Mouse (Mus musculus) MEL (cell line): ENCODE results near the gene Rnf145. TPM values are rescaled to one million over a fixed set of nuclear protein-coding genes. Genes with fewer than 3 reads are reported as not detected.

ENCODE experiments used
- DNase-seq: peaks from one replicate; pipeline ENCODE4 v3.0.0; 2011; ENCODE audit warnings: low read depth, low spot score
- H3K27ac ChIP-seq: 2 replicates; pipeline ENCODE4 v1.5.1; 2012; ENCODE audit warnings: low read depth, mild to moderate bottlenecking, control low read depth, low read length, moderate library complexity; ENCODE audit not compliant: control insufficient read depth
- H3K27me3 ChIP-seq, 2 experiments: fragments of 150-350 bp in 1 of 2; sonication (generic) in 1 of 2; 2 replicates each; pipeline ENCODE4 v1.6.1; 2012; ENCODE audit warnings: low read length in 2 of 2, mild to moderate bottlenecking in 2 of 2, improper control_type of control experiment in 1 of 2, moderate library complexity in 1 of 2; ENCODE audit not compliant: insufficient read depth in 2 of 2, control insufficient read depth in 1 of 2
- H3K36me3 ChIP-seq, 2 experiments: 2 replicates each; pipeline ENCODE4 v1.6.1; 2012 to 2014; ENCODE audit warnings: low read length in 2 of 2, improper control_type of control experiment in 1 of 2, inconsistent platforms in 1 of 2, mild to moderate bottlenecking in 1 of 2; ENCODE audit not compliant: insufficient read depth in 2 of 2, control insufficient read depth in 1 of 2
- H3K4me1 ChIP-seq, 2 experiments: fragments of 150-350 bp in 1 of 2; sonication (generic) in 1 of 2; 2 replicates each; pipeline ENCODE4 v1.6.1; 2012; ENCODE audit warnings: low read length in 2 of 2, improper control_type of control experiment in 1 of 2, mild to moderate bottlenecking in 1 of 2; ENCODE audit not compliant: insufficient read depth in 2 of 2, control insufficient read depth in 1 of 2
- H3K4me3 ChIP-seq, 2 experiments: fragments of 150-350 bp in 1 of 2; sonication (generic) in 1 of 2; 2 replicates each; pipeline ENCODE4 v1.5.1; 2012; ENCODE audit warnings: low read depth in 2 of 2, low read length in 2 of 2, mild to moderate bottlenecking in 2 of 2, moderate library complexity in 2 of 2, control low read depth in 1 of 2, improper control_type of control experiment in 1 of 2; ENCODE audit not compliant: control insufficient read depth in 1 of 2, insufficient read depth in 1 of 2
- H3K79me2 ChIP-seq: 2 replicates; pipeline ENCODE4 v1.6.1; 2012; ENCODE audit warnings: mild to moderate bottlenecking, low read length, moderate library complexity; ENCODE audit not compliant: control insufficient read depth, poor library complexity, insufficient read depth
- H3K9ac ChIP-seq: 2 replicates; pipeline ENCODE4 v1.6.1; 2012; ENCODE audit warnings: low read depth, mild to moderate bottlenecking, control low read depth, low read length, moderate library complexity; ENCODE audit not compliant: control insufficient read depth, poor library complexity, severe bottlenecking
- H3K9me3 ChIP-seq: fragments of 150-350 bp; sonication (generic); replicated peaks from 2 replicates; pipeline ENCODE4 v1.6.1; 2012; ENCODE audit warnings: mild to moderate bottlenecking, low read length, improper control_type of control experiment, moderate library complexity; ENCODE audit not compliant: insufficient read depth
- CHD1 ChIP-seq: IDR thresholded peaks from 2 replicates; pipeline ENCODE4 v1.6.1; 2012; ENCODE audit warnings: low read depth, mild to moderate bottlenecking, inconsistent platforms, low read length, improper control_type of control experiment
- CHD2 ChIP-seq: IDR thresholded peaks from 2 replicates; pipeline ENCODE4 v1.6.1; 2011; ENCODE audit warnings: low read length, improper control_type of control experiment
- CTCF ChIP-seq, 3 experiments: IDR thresholded peaks in 2 of 3; conservative IDR thresholded peaks in 1 of 3; 2 replicates each; pipeline ENCODE4 v1.5.1; 2011 to 2012; ENCODE audit warnings: low read length in 3 of 3, low read depth in 2 of 3, mild to moderate bottlenecking in 2 of 3, improper control_type of control experiment in 1 of 3, inconsistent platforms in 1 of 3, mixed read lengths in 1 of 3, moderate library complexity in 1 of 3; ENCODE audit not compliant: control insufficient read depth in 1 of 3, insufficient read depth in 1 of 3, poor library complexity in 1 of 3, severe bottlenecking in 1 of 3
- ELF1 ChIP-seq: IDR thresholded peaks from 2 replicates; pipeline ENCODE4 v1.6.1; 2014; ENCODE audit warnings: low read depth, mild to moderate bottlenecking, inconsistent platforms, low read length, improper control_type of control experiment, moderate library complexity
- EP300 ChIP-seq, 2 experiments: IDR thresholded peaks; 2 replicates each; pipeline ENCODE4 v1.6.1; 2011; ENCODE audit warnings: improper control_type of control experiment in 2 of 2, low read length in 2 of 2, low read depth in 1 of 2, mild to moderate bottlenecking in 1 of 2
- ETS1 ChIP-seq: IDR thresholded peaks from 2 replicates; pipeline ENCODE4 v1.6.1; 2012; ENCODE audit warnings: low read depth, mild to moderate bottlenecking, inconsistent platforms, low read length, improper control_type of control experiment, moderate library complexity
- GATA1 ChIP-seq: IDR thresholded peaks from 2 replicates; pipeline ENCODE4 v1.6.1; 2011; ENCODE audit warnings: low read depth, low read length, improper control_type of control experiment
- HCFC1 ChIP-seq: IDR thresholded peaks from 2 replicates; pipeline ENCODE4 v1.6.1; 2012; ENCODE audit warnings: low read depth, mild to moderate bottlenecking, inconsistent platforms, low read length, improper control_type of control experiment, moderate library complexity
- KAT2A ChIP-seq: conservative IDR thresholded peaks from 2 replicates; pipeline ENCODE4 v1.6.1; 2012; ENCODE audit warnings: low read depth, low read length, improper control_type of control experiment, inconsistent platforms
- MAFK ChIP-seq: IDR thresholded peaks from 2 replicates; pipeline ENCODE4 v1.6.1; 2011; ENCODE audit warnings: low read depth, mild to moderate bottlenecking, low read length, improper control_type of control experiment, borderline replicate concordance
- MAZ ChIP-seq: IDR thresholded peaks from 2 replicates; pipeline ENCODE4 v1.6.1; 2012; ENCODE audit warnings: low read depth, mild to moderate bottlenecking, inconsistent platforms, low read length, improper control_type of control experiment
- MYB ChIP-seq: IDR thresholded peaks from 2 replicates; pipeline ENCODE4 v1.6.1; 2011; ENCODE audit warnings: mild to moderate bottlenecking, low read depth, low read length, improper control_type of control experiment
- MYC ChIP-seq: IDR thresholded peaks from 2 replicates; pipeline ENCODE4 v1.6.1; 2011; ENCODE audit warnings: low read depth, mild to moderate bottlenecking, low read length, improper control_type of control experiment, moderate library complexity
- NELFE ChIP-seq: IDR thresholded peaks from 2 replicates; pipeline ENCODE4 v1.6.1; 2011; ENCODE audit warnings: low read depth, low read length, improper control_type of control experiment
- POLR2A ChIP-seq, 2 experiments: IDR thresholded peaks; 2 replicates each; pipeline ENCODE4 v1.6.1; 2011 to 2012; ENCODE audit warnings: low read length in 2 of 2, mild to moderate bottlenecking in 2 of 2, control low read depth in 1 of 2, improper control_type of control experiment in 1 of 2, low read depth in 1 of 2, moderate library complexity in 1 of 2; ENCODE audit not compliant: control insufficient read depth in 1 of 2, insufficient read depth in 1 of 2, poor library complexity in 1 of 2
- POLR2AphosphoS5 ChIP-seq: IDR thresholded peaks from 2 replicates; pipeline ENCODE4 v1.6.1; 2012; ENCODE audit warnings: low read depth, borderline replicate concordance, mild to moderate bottlenecking, inconsistent platforms, low read length, moderate library complexity, mixed read lengths
- SIN3A ChIP-seq: IDR thresholded peaks from 2 replicates; pipeline ENCODE4 v1.6.1; 2012; ENCODE audit warnings: low read length, improper control_type of control experiment, inconsistent platforms
- TAL1 ChIP-seq: IDR thresholded peaks from 2 replicates; pipeline ENCODE4 v1.6.1; 2012; ENCODE audit warnings: mild to moderate bottlenecking, inconsistent platforms, low read length, moderate library complexity, mixed read lengths
- TCF12 ChIP-seq: IDR thresholded peaks from 2 replicates; pipeline ENCODE4 v1.6.1; 2014; ENCODE audit warnings: low read depth, mild to moderate bottlenecking, inconsistent platforms, low read length, improper control_type of control experiment, moderate library complexity
- ZC3H11A ChIP-seq: IDR thresholded peaks from 2 replicates; pipeline ENCODE4 v1.6.1; 2012; ENCODE audit warnings: low read depth, mild to moderate bottlenecking, inconsistent platforms, low read length, improper control_type of control experiment
- ZKSCAN1 ChIP-seq: IDR thresholded peaks from 2 replicates; pipeline ENCODE4 v1.6.1; 2012; ENCODE audit warnings: low read depth, mild to moderate bottlenecking, inconsistent platforms, low read length, improper control_type of control experiment, moderate library complexity
- ZNF384 ChIP-seq: IDR thresholded peaks from 2 replicates; pipeline ENCODE4 v1.6.1; 2012; ENCODE audit warnings: low read depth, mild to moderate bottlenecking, inconsistent platforms, low read length, improper control_type of control experiment
- polyA plus RNA-seq, 2 experiments: library from polyadenylated mRNA; stranded (reverse) in 1 of 2; unstranded in 1 of 2; fragments of >175 nt in 1 of 2; fragments of >200 nt in 1 of 2; gene quantifications; 2 replicates each; pipeline versions ENCODE4 v1.2.1 to v1.2.4; 2012; ENCODE audit warnings: low replicate concordance in 2 of 2, low read depth in 1 of 2; ENCODE audit not compliant: insufficient read length in 2 of 2, insufficient read depth in 1 of 2, missing spikeins in 1 of 2
- total RNA-seq: library from RNA; depleted of rRNA; stranded (reverse); fragments of 300-350 nt; gene quantifications from 2 replicates; pipeline ENCODE4 v1.2.3, GENCODE M21; 2012

Rnf145 gene
- total and polyA plus RNA-seq, 3 experiments, result 73.5 to 94.1 TPM; not detected in 1

DNA sequence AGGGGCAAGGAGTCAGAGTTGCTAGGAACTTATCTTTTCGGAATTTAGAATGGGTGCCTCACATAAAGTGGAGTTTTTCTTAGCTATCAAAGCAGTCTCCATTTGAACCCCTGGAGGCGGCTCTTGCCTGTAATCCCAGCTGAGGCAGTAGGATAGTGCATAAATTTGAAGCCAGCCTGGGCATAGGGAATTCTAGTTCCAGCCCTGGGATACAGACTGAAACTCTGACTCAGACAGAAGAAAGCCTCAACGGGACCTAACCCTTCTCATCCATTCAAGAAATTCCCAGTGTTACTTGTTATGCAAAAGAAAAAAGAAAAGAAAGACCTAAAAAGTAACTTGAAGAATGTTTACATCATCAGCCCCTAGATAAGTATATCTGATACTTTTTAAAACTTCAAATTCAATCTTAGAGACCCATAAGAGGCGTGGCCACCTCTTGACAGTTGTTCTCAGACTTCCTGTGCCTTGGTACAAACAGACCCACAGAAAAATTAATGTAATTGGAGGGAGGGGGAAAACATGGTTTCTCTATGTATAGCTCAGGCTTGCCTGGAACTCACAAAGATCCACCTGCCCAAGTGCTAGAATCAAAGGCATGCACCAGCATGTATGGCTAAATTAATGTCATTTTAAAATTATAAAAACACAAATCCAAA is 47.3 kb upstream of the Rnf145 start:
- peaks cover 3 to 19% of the 10 kb centered on the region in 2 experiments; a peak in 3 of 4 replicates for H3K4me1 ChIP-seq
- DNase-seq, result peak; percentile 52

DNA sequence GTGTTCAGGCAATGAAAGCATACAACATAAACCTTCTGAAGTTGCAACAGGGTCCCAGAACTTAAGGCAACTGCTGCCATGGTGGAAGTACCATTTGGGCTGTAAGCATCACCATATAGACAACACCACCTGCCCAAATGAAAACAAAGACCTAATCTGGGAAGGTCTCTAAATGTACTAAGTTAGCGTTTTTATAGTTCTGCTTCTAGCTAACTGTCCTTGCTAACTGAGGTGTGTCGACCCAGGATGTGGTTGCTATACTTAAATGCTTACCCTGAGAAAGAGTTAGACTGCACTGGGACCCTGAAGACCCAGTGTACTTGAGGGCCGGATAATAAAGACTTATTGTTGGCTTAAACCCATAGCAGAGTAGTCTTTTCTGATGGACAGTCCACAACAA is 43.3 kb upstream of the Rnf145 start:
- H3K36me3 ChIP-seq, result peaks cover 0 to 14% of the 10 kb centered on the region in 2 experiments; a peak in 2 of 4 replicates
- no peaks in the 10 kb centered on the region for H3K9me3 ChIP-seq
- H3K79me2 ChIP-seq, result peaks cover 4% of the 10 kb centered on the region; the same call in 1 of the 2 replicates
- TF ChIP-seq SIN3A (no peak), ELF1 (no peak), TAL1 (no peak), MAZ (no peak), CHD1 (no peak), CTCF (IDR thresholded peaks at IDR 0.05 in 2 of 3, conservative IDR thresholded peaks at IDR 0.05 in 1 of 3; ENCODE audit: control insufficient read depth in 1 of 3, insufficient read depth in 1 of 3, low read depth in 2 of 3, low read length in 3 of 3, poor library complexity in 1 of 3, severe bottlenecking in 1 of 3) (no peak)
- DNase-seq, result no peak
- no peaks in the 10 kb centered on the region for H3K27me3 ChIP-seq
- H3K4me3 ChIP-seq, result no peak overlapping the region
- H3K27ac ChIP-seq, result no peak overlapping the region
- H3K4me1 ChIP-seq, result peaks cover 3 to 9% of the 10 kb centered on the region in 2 experiments; a peak in 3 of 4 replicates
- no peak overlapping the region for H3K9ac ChIP-seq

More for the DNA sequence above, 47.3 kb upstream of the Rnf145 start:
- peak overlapping the region; percentile 93 for H3K27ac ChIP-seq
- peaks cover 5% of the 10 kb centered on the region; the same call in 1 of the 2 replicates for H3K79me2 ChIP-seq
- peak overlapping the region; percentile 91 for H3K9ac ChIP-seq
- H3K9me3 ChIP-seq, result no peaks in the 10 kb centered on the region
- no peaks in the 10 kb centered on the region for H3K27me3 ChIP-seq
- TF ChIP-seq ZNF384 (no peak), POLR2AphosphoS5 (no peak), ZKSCAN1 (no peak), POLR2A (IDR thresholded peaks at IDR 0.05; ENCODE audit: control insufficient read depth in 1 of 2, insufficient read depth in 1 of 2, low read depth in 1 of 2, low read length in 2 of 2, poor library complexity in 1 of 2) (no peak), MAZ (0 out of 2 replicates have a peak, but pooled peaks have one; percentile 46), GATA1 (0 out of 2 replicates have a peak, but pooled peaks have one; percentile 9), ZC3H11A (no peak; the same call in 1 of the 2 replicates), MYC (no peak), ETS1 (0 out of 2 replicates have a peak, but pooled peaks have one; percentile 3), HCFC1 (no peak), NELFE (no peak), MYB (no peak), EP300 (IDR thresholded peaks at IDR 0.05; ENCODE audit: low read depth in 1 of 2, low read length in 2 of 2) (no peak), ELF1 (no peak), KAT2A (no peak), MAFK (0 out of 2 replicates have a peak, but pooled peaks have one; percentile 21), TCF12 (0 out of 2 replicates have a peak, but pooled peaks have one; percentile 1), CHD2 (no peak)
- H3K36me3 ChIP-seq, result peaks cover 0 to 28% of the 10 kb centered on the region in 2 experiments; a peak in 2 of 4 replicates
- H3K4me3 ChIP-seq, result peak overlapping the region; percentile 64 to 86
